Mouse (Mus musculus): ENCODE data around the gene Scube2.

- TF ChIP-seq CTCF (IDR thresholded peaks at IDR 0.05) = no peak
- TF ChIP-seq EP300 (IDR thresholded peaks at IDR 0.05) = no peak
These were observed 16.2 kb upstream of the Scube2 start for GRCm38 (mm10) chr7:109881561-109882099.

Data from lung, postnatal 0 days (tissue).